Mouse (Mus musculus) layer of hippocampus, postnatal 10 days (tissue): ENCODE measurements around the gene Mta1. TPM values are rescaled to one million over a fixed set of nuclear protein-coding genes. Genes with fewer than 3 reads are reported as not detected.
A peak's percentile ranks its signal among the peaks of the same experiment; 100 is the strongest.

Source experiments
- DNase-seq, 2 experiments: peaks; one replicate each; pipeline ENCODE4 v3.0.0; 2021; ENCODE audit warnings: low spot score in 2 of 2
- long read RNA-seq: library from polyadenylated mRNA; stranded (forward); transcript quantifications from one replicate; pipeline ENCODE4 v2.0.0, GENCODE M21; 2023
- total RNA-seq, 2 experiments: library from RNA; stranded (reverse); gene quantifications; 2 replicates each; pipeline ENCODE4 v1.2.3; 2021

Gene Mta1
- total RNA-seq = 10 to 100 TPM; 87.3 to 89.5 TPM
- long read RNA-seq, partial matches to known transcripts = 11 of 29 reads
- long read RNA-seq, other reads (novel, unspliced or antisense) = 13 of 29 reads

- DNase-seq = peak; percentile 53 to 64
These were observed at the start of gene Mta1 for GRCm38 (mm10) chr12:113097749-113098281. Gene Mta1, plus strand, starts transcription at chr12:113098278.

- DNase-seq = no peak
These were observed 48.2 kb upstream of the Mta1 start for GRCm38 (mm10) chr12:113049836-113050235.

- no peak for DNase-seq
These were observed 47.4 kb upstream of the Mta1 start for GRCm38 (mm10) chr12:113050671-113051070.

- DNase-seq = no peak
These were observed 46.3 kb upstream of the Mta1 start for GRCm38 (mm10) chr12:113051628-113052403.

GRCm38 (mm10) chr12:113056089-113056488 lies 42.0 kb upstream of the Mta1 start:
- no peak for DNase-seq

GRCm38 (mm10) chr12:113060178-113060577 lies 37.9 kb upstream of the Mta1 start:
- DNase-seq = no peak

GRCm38 (mm10) chr12:113061606-113062005 lies 36.5 kb upstream of the Mta1 start:
- DNase-seq = no peak

- no peak for DNase-seq
These were observed 35.9 kb upstream of the Mta1 start for GRCm38 (mm10) chr12:113062201-113062600.

GRCm38 (mm10) chr12:113063700-113064099 lies 34.4 kb upstream of the Mta1 start:
- DNase-seq = no peak

- no peak for DNase-seq
These were observed 30.1 kb upstream of the Mta1 start for GRCm38 (mm10) chr12:113068002-113068401.

GRCm38 (mm10) chr12:113069389-113069788 lies 28.7 kb upstream of the Mta1 start:
- DNase-seq = no peak

GRCm38 (mm10) chr12:113071321-113071720 lies 26.8 kb upstream of the Mta1 start:
- DNase-seq = no peak

GRCm38 (mm10) chr12:113071827-113072226 lies 26.3 kb upstream of the Mta1 start:
- no peak for DNase-seq

- peak; percentile 49 to 63 for DNase-seq
These were observed 24.4 kb upstream of the Mta1 start for GRCm38 (mm10) chr12:113073420-113074328.

- peak; percentile 84 to 91 for DNase-seq
These were observed 23.6 kb upstream of the Mta1 start, which contains the start of gene Tex22 for GRCm38 (mm10) chr12:113074329-113075062. Gene Tex22, plus strand, starts transcription at chr12:113074502.

- peak; percentile 94 for DNase-seq
These were observed 23.0 kb upstream of the Mta1 start for GRCm38 (mm10) chr12:113075063-113075454.

- DNase-seq = no peak
These were observed 22.6 kb upstream of the Mta1 start for GRCm38 (mm10) chr12:113075486-113075885.

- DNase-seq = no peak
These were observed 10.8 kb upstream of the Mta1 start for GRCm38 (mm10) chr12:113087276-113087675.

GRCm38 (mm10) chr12:113088026-113088425 lies 10.1 kb upstream of the Mta1 start:
- DNase-seq = no peak

- no peak for DNase-seq
These were observed 9.0 kb upstream of the Mta1 start for GRCm38 (mm10) chr12:113089107-113089506.

- no peak for DNase-seq
These were observed 8.0 kb upstream of the Mta1 start for GRCm38 (mm10) chr12:113090053-113090452.
